Mouse (Mus musculus) embryonic facial prominence, embryonic 12.5 days (tissue): ENCODE results near the gene Keap1. TPM values are rescaled to one million over a fixed set of nuclear protein-coding genes. Genes with fewer than 3 reads are reported as not detected.
"Not testable (repeated sequence)": the region's sequence is repeated elsewhere in the genome, so short reads cannot be mapped to it uniquely, and the experiment has no call there.

Source experiments
- ATAC-seq: fragments of 200-750 bp; cut with Nextera tagmentation; 2 replicates; pipeline ENCODE4 v1.8.0; 2017; ENCODE audit not compliant: insufficient number of reproducible peaks, insufficient read depth, low FRiP score, low TSS enrichment
- H3K27ac ChIP-seq: fragments of 300-500 bp; sonication (generic); 2 replicates; pipeline ENCODE4 v1.5.1; 2016; ENCODE audit warnings: mild to moderate bottlenecking
- H3K27me3 ChIP-seq: fragments of 300-500 bp; sonication (generic); 2 replicates; pipeline ENCODE4 v1.6.1; 2016; ENCODE audit warnings: mild to moderate bottlenecking, moderate library complexity
- H3K36me3 ChIP-seq: fragments of 300-500 bp; sonication (generic); 2 replicates; pipeline ENCODE4 v1.6.1; 2016; ENCODE audit warnings: mild to moderate bottlenecking
- H3K4me1 ChIP-seq: fragments of 300-500 bp; sonication (generic); 2 replicates; pipeline ENCODE4 v1.6.1; 2016
- H3K4me2 ChIP-seq: fragments of 300-500 bp; sonication (generic); replicated peaks from 2 replicates; pipeline ENCODE4 v1.6.1; 2016; ENCODE audit warnings: mild to moderate bottlenecking, moderate library complexity
- H3K4me3 ChIP-seq: fragments of 300-500 bp; sonication (generic); 2 replicates; pipeline ENCODE4 v1.5.1; 2016; ENCODE audit warnings: mild to moderate bottlenecking
- H3K9ac ChIP-seq: fragments of 300-500 bp; sonication (generic); 2 replicates; pipeline ENCODE4 v1.6.1; 2016; ENCODE audit warnings: mild to moderate bottlenecking, moderate library complexity
- H3K9me3 ChIP-seq: fragments of 300-500 bp; sonication (generic); 2 replicates; pipeline ENCODE4 v1.6.1; 2016; ENCODE audit warnings: mild to moderate bottlenecking, moderate library complexity
- WGBS: fragments of 180-500 bp; shearing (Covaris S2); methylation state at CpG from one replicate; pipeline ENCODE4 v1.1.7; 2016; 5-methylcytosine and 5-hydroxymethylcytosine counted together
- polyA plus RNA-seq: library from polyadenylated mRNA; unstranded; fragments of >200 nt; fragmentation: Nextera tagmentation; extraction: Ambion mirVana; gene quantifications from 2 replicates; pipeline ENCODE4 v1.2.1, GENCODE M21; 2016

Gene Keap1
- polyA plus RNA-seq, 1 experiment from 2014 or later = 61.3 TPM

- Histone ChIP-seq H3K4me2 (no peak overlapping the region), H3K4me1 (no peaks in the 10 kb centered on the region), H3K27ac (no peak overlapping the region), H3K4me3 (no peak overlapping the region), H3K36me3 (peaks cover 91% of the 10 kb centered on the region), H3K27me3 (no peaks in the 10 kb centered on the region), H3K9me3 (no peaks in the 10 kb centered on the region), H3K9ac (no peak overlapping the region)
- no peak for ATAC-seq
- 81% methylated on average over 7 of the region's 7 CpGs for WGBS
Observed at GRCm38 (mm10) chr9:21273520-21274228, 34.5 kb upstream of the Keap1 start.

- ATAC-seq = no peak
- WGBS = 85% methylated on average over 8 of the region's 8 CpGs
- no peak overlapping the region for H3K4me2 ChIP-seq
- H3K4me3 ChIP-seq = no peak overlapping the region
- H3K36me3 ChIP-seq = peaks cover 95% of the 10 kb centered on the region
- H3K27me3 ChIP-seq = no peaks in the 10 kb centered on the region
- no peaks in the 10 kb centered on the region for H3K4me1 ChIP-seq
- H3K9ac ChIP-seq = no peak overlapping the region
- H3K9me3 ChIP-seq = no peaks in the 10 kb centered on the region
- H3K27ac ChIP-seq = no peak overlapping the region
Observed at GRCm38 (mm10) chr9:21273094-21273493, 33.9 kb upstream of the Keap1 start.

- H3K9me3 ChIP-seq = no peaks in the 10 kb centered on the region
- no peak overlapping the region for H3K4me3 ChIP-seq
- WGBS = 91% methylated on average over 9 of the region's 9 CpGs
- H3K27me3 ChIP-seq = no peaks in the 10 kb centered on the region
- H3K27ac ChIP-seq = no peak overlapping the region
- no peak overlapping the region for H3K4me2 ChIP-seq
- ATAC-seq = no peak
- no peaks in the 10 kb centered on the region for H3K4me1 ChIP-seq
- no peak overlapping the region for H3K9ac ChIP-seq
- peaks cover 92% of the 10 kb centered on the region for H3K36me3 ChIP-seq
Observed at GRCm38 (mm10) chr9:21272391-21272790, 33.2 kb upstream of the Keap1 start.

GRCm38 (mm10) chr9:21269590-21269989 is 30.4 kb upstream of the Keap1 start:
- H3K27me3 ChIP-seq, H3K27ac ChIP-seq, H3K4me3 ChIP-seq, H3K9me3 ChIP-seq, H3K9ac ChIP-seq, ATAC-seq, H3K4me2 ChIP-seq: not testable (repeated sequence)
- Histone ChIP-seq H3K36me3 (peaks cover 74% of the 10 kb centered on the region), H3K4me1 (peaks cover 15% of the 10 kb centered on the region)
- 78% methylated on average over 5 of the region's 5 CpGs for WGBS

DNA sequence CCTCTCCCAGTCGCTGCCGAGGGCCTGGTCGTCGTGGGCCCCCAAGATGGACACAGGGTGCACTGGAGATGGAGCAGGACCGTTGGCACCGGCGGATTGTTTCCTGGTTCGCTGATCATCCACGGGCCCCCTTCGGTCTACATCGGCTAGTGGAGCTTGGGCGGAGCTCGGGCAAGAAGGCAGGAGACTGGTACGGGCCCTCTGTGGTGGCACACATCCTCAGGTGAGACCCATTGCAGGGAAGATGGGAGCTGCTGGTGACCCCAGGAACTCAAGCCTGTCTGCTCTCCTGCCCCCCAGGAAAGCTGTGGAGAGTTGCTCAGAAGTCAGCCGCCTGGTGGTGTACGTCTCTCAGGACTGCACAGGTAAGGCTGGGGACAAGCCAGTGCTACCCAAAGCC is 29.1 kb upstream of the Keap1 start:
- H3K4me2 ChIP-seq = no peak overlapping the region
- peaks cover 19% of the 10 kb centered on the region for H3K4me1 ChIP-seq
- WGBS = 95% methylated on average over 16 of the region's 16 CpGs
- H3K27me3 ChIP-seq = no peaks in the 10 kb centered on the region
- H3K27ac ChIP-seq = no peak overlapping the region
- no peaks in the 10 kb centered on the region for H3K9me3 ChIP-seq
- H3K9ac ChIP-seq = no peak overlapping the region
- ATAC-seq = no peak
- no peak overlapping the region for H3K4me3 ChIP-seq
- H3K36me3 ChIP-seq = peaks cover 61% of the 10 kb centered on the region

- Histone ChIP-seq H3K9ac (no peak overlapping the region), H3K36me3 (peaks cover 49% of the 10 kb centered on the region), H3K9me3 (no peaks in the 10 kb centered on the region), H3K4me1 (peaks cover 19% of the 10 kb centered on the region), H3K27ac (no peak overlapping the region), H3K27me3 (no peaks in the 10 kb centered on the region), H3K4me2 (no peak overlapping the region), H3K4me3 (no peak overlapping the region)
- 89% methylated on average over 5 of the region's 5 CpGs for WGBS
- no peak for ATAC-seq
Observed at GRCm38 (mm10) chr9:21266889-21267288, 27.7 kb upstream of the Keap1 start.

- WGBS = 5% methylated on average over 11 of the region's 11 CpGs
- H3K9ac ChIP-seq = peak overlapping the region; percentile 81
- peaks cover 19% of the 10 kb centered on the region for H3K4me1 ChIP-seq
- H3K27me3 ChIP-seq = no peaks in the 10 kb centered on the region
- ATAC-seq = 0 out of 2 replicates have a peak, but pooled peaks have one; percentile 9
- H3K4me2 ChIP-seq = peak overlapping the region; percentile 82
- no peak overlapping the region for H3K27ac ChIP-seq
- H3K36me3 ChIP-seq = peaks cover 36% of the 10 kb centered on the region
- H3K9me3 ChIP-seq = no peaks in the 10 kb centered on the region
- peak overlapping the region; percentile 80 for H3K4me3 ChIP-seq
Observed at GRCm38 (mm10) chr9:21265611-21266010, 26.4 kb upstream of the Keap1 start.

GRCm38 (mm10) chr9:21265000-21265561 is 25.9 kb upstream of the Keap1 start, which contains the start of gene Atg4d:
Gene Atg4d, plus strand, starts transcription at chr9:21265293.
- peaks cover 31% of the 10 kb centered on the region for H3K36me3 ChIP-seq
- ATAC-seq = peak; percentile 93
- H3K4me3 ChIP-seq = peak within 1 kb of the TSS; percentile 80
- no peaks in the 10 kb centered on the region for H3K27me3 ChIP-seq
- H3K4me1 ChIP-seq = peaks cover 19% of the 10 kb centered on the region
- peak within 1 kb of the TSS; percentile 82 for H3K4me2 ChIP-seq
- no peaks in the 10 kb centered on the region for H3K9me3 ChIP-seq
- H3K9ac ChIP-seq = peak within 1 kb of the TSS; percentile 81
- WGBS = under 1% methylated on average over 49 of the region's 49 CpGs
- peak within 1 kb of the TSS; percentile 77 for H3K27ac ChIP-seq

GRCm38 (mm10) chr9:21264272-21264999 is 25.3 kb upstream of the Keap1 start:
- Histone ChIP-seq H3K36me3 (peaks cover 26% of the 10 kb centered on the region), H3K4me1 (peaks cover 19% of the 10 kb centered on the region), H3K27ac (peak overlapping the region; percentile 77), H3K27me3 (no peaks in the 10 kb centered on the region), H3K9me3 (no peaks in the 10 kb centered on the region), H3K4me2 (peak overlapping the region; percentile 82), H3K9ac (peak overlapping the region; percentile 81; the same call in 1 of the 2 replicates), H3K4me3 (peak overlapping the region; percentile 80)
- peak; percentile 42 for ATAC-seq
- 15% methylated on average over 17 of the region's 17 CpGs for WGBS

GRCm38 (mm10) chr9:21261831-21262230 is 22.7 kb upstream of the Keap1 start:
- Histone ChIP-seq H3K4me1 (peaks cover 17% of the 10 kb centered on the region), H3K27ac (no peak overlapping the region), H3K27me3 (no peaks in the 10 kb centered on the region), H3K4me3 (no peak overlapping the region), H3K9ac (no peak overlapping the region), H3K4me2 (no peak overlapping the region), H3K9me3 (no peaks in the 10 kb centered on the region), H3K36me3 (peaks cover 5% of the 10 kb centered on the region; the same call in 1 of the 2 replicates)
- WGBS = 68% methylated on average over 2 of the region's 2 CpGs
- ATAC-seq = no peak

GRCm38 (mm10) chr9:21260491-21261040 is 21.4 kb upstream of the Keap1 start:
- Histone ChIP-seq H3K9ac (no peak overlapping the region), H3K4me3 (no peak overlapping the region), H3K4me2 (no peak overlapping the region), H3K9me3 (no peaks in the 10 kb centered on the region), H3K27me3 (no peaks in the 10 kb centered on the region), H3K36me3 (no peaks in the 10 kb centered on the region), H3K27ac (no peak overlapping the region), H3K4me1 (peaks cover 7% of the 10 kb centered on the region)
- ATAC-seq = no peak
- WGBS = 61% methylated on average over 6 of the region's 6 CpGs
